Mouse (Mus musculus): ENCODE data around the gene Psip1.
"Not testable (repeated sequence)": the region's sequence is repeated elsewhere in the genome, so short reads cannot be mapped to it uniquely, and the experiment has no call there.

The Psip1 gene

GRCm38 (mm10) chr4:83486117-83486901 is at the start of gene Psip1:
TSS of gene Psip1 (minus strand) at chr4:83486459.
- peak; percentile 96 for DNase-seq (ENCODE audit: low read depth, low spot score)

GRCm38 (mm10) chr4:83534024-83534423 is 47.8 kb upstream of the Psip1 start:
- DNase-seq (ENCODE audit: low read depth, low spot score): no peak

- DNase-seq (ENCODE audit: low read depth, low spot score): no peak
Observed at GRCm38 (mm10) chr4:83533168-83533911, 47.1 kb upstream of the Psip1 start.

- peak; percentile 36 for DNase-seq (ENCODE audit: low read depth, low spot score)
Observed at GRCm38 (mm10) chr4:83530060-83530459, 43.8 kb upstream of the Psip1 start.

- DNase-seq (ENCODE audit: low read depth, low spot score): peak; percentile 86
Observed at GRCm38 (mm10) chr4:83527921-83528320, 41.7 kb upstream of the Psip1 start.

GRCm38 (mm10) chr4:83526988-83527334 is 40.7 kb upstream of the Psip1 start:
- DNase-seq (ENCODE audit: low read depth, low spot score): no peak

GRCm38 (mm10) chr4:83526270-83526987 is 40.2 kb upstream of the Psip1 start:
- peak; percentile 88 for DNase-seq (ENCODE audit: low read depth, low spot score)

- DNase-seq (ENCODE audit: low read depth, low spot score): peak; percentile 89
Observed at GRCm38 (mm10) chr4:83525690-83526055, 39.4 kb upstream of the Psip1 start.

- peak; percentile 98 for DNase-seq (ENCODE audit: low read depth, low spot score)
Observed at GRCm38 (mm10) chr4:83524843-83525689, 38.8 kb upstream of the Psip1 start, which contains the start of gene Ccdc171. TSS of gene Ccdc171 (plus strand) at chr4:83525545.

GRCm38 (mm10) chr4:83524456-83524842 is 38.2 kb upstream of the Psip1 start:
- no peak for DNase-seq (ENCODE audit: low read depth, low spot score)

- DNase-seq (ENCODE audit: low read depth, low spot score): no peak
Observed at GRCm38 (mm10) chr4:83522066-83522465, 35.8 kb upstream of the Psip1 start.

- DNase-seq (ENCODE audit: low read depth, low spot score): peak; percentile 61
Observed at GRCm38 (mm10) chr4:83520308-83520707, 34.0 kb upstream of the Psip1 start.

GRCm38 (mm10) chr4:83519807-83520206 is 33.5 kb upstream of the Psip1 start:
- no peak for DNase-seq (ENCODE audit: low read depth, low spot score)

- no peak for DNase-seq (ENCODE audit: low read depth, low spot score)
Observed at GRCm38 (mm10) chr4:83519148-83519547, 32.9 kb upstream of the Psip1 start.

GRCm38 (mm10) chr4:83516144-83516543 is 29.9 kb upstream of the Psip1 start:
- DNase-seq (ENCODE audit: low read depth, low spot score): not testable (repeated sequence)

- DNase-seq (ENCODE audit: low read depth, low spot score): peak; percentile 68
Observed at GRCm38 (mm10) chr4:83514976-83515669, 28.9 kb upstream of the Psip1 start.

GRCm38 (mm10) chr4:83514183-83514582 is 27.9 kb upstream of the Psip1 start:
- no peak for DNase-seq (ENCODE audit: low read depth, low spot score)

GRCm38 (mm10) chr4:83512644-83513043 is 26.4 kb upstream of the Psip1 start:
- DNase-seq (ENCODE audit: low read depth, low spot score): peak; percentile 75

- DNase-seq (ENCODE audit: low read depth, low spot score): peak; percentile 68
Observed at GRCm38 (mm10) chr4:83512217-83512616, 26.0 kb upstream of the Psip1 start.

- no peak for DNase-seq (ENCODE audit: low read depth, low spot score)
Observed at GRCm38 (mm10) chr4:83511083-83511482, 24.8 kb upstream of the Psip1 start.

- DNase-seq (ENCODE audit: low read depth, low spot score): no peak
Observed at GRCm38 (mm10) chr4:83509600-83509999, 23.3 kb upstream of the Psip1 start.

Measured in A20 (cell line).